Mouse (Mus musculus) thymus, postnatal 0 days (tissue): ENCODE results near the gene Mtmr2. TPM values are rescaled to one million over a fixed set of nuclear protein-coding genes. Genes with fewer than 3 reads are reported as not detected.
"Not testable (repeated sequence)": the region's sequence is repeated elsewhere in the genome, so short reads cannot be mapped to it uniquely, and the experiment has no call there.

Experiments used
- DNase-seq: peaks from one replicate; pipeline ENCODE4 v3.0.0-alpha.2; 2015; ENCODE audit warnings: low spot score
- polyA plus RNA-seq: library from polyadenylated mRNA; unstranded; fragments of >200 nt; fragmentation: Nextera tagmentation; extraction: Ambion mirVana; gene quantifications from 2 replicates; pipeline ENCODE4 v1.2.1, GENCODE M21; 2015

Mtmr2 gene
- 54.9 and 56.8 TPM in 2 replicates for polyA plus RNA-seq

DNA sequence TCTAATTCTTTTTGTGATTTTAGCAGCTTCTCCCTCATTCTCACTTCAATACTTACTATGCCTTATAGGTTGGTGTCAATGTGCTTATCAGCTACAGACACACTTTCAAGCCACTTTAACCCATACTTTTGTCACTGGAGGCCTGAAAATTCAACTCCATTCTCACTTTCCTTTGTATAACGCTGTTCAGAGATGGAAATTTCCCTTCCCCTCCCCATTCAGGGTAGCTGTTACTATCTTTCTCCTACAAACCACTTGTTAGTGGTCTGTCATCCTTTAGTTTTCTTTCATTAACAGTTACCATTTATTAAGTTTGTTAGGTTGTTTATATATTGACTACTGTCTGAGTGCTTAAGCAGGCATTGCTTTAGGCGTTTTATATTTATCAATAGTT lies at the start of gene Mtmr2:
Gene Mtmr2, plus strand, starts transcription at position 7 of the 394 bp plus-strand sequence.
- DNase-seq = no peak

DNA sequence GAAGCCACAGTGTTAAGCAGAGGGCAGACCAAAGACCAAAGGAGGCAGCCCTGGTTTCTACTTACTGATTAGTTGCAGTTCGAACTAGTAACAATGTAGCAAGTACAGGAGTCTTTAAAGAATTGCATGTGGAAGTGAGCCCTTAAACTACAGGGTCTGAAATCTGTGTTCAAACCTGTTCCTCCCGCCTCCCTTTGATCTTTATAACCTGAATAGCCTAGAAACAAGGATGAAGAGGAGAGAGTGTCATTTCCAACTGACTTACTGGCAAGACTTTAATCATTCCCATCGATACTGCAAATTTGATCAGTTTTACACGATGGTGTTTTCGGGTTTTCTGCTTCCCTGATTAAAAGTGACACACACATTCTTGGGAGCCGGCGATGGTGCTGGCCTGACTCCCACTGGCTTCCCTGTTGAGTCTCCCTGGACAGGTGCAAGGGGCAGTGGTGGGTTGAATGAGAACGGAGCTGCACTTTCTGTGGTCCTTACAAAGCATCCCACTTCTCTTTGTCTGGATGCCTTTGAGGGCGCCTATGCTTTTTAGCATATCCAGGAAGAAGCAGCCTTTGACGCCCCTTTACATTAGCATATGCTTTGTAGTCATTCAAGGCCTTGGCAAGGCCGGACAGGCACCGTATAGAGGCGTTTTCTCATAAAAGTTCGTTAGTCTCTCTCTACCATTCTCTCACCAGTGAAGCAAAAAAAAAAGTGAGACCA lies 49.0 kb upstream of the Mtmr2 start:
- DNase-seq = no peak

DNA sequence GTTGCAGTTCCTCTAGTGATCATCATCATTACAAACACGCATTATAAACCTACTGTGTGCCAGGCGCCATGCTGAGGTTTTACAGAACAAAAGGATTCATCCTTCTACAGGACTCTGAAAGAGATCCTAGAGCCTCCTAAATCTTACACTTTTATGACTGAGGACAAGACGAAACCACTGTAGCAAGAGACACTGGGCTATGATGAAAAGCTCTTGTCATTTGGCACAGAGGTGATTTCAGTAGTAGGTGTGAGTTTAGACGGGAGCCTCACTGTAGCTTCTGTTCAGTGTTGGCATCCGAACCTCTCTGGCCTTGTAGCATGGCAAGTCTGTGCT lies 48.5 kb upstream of the Mtmr2 start:
- DNase-seq = no peak

DNA sequence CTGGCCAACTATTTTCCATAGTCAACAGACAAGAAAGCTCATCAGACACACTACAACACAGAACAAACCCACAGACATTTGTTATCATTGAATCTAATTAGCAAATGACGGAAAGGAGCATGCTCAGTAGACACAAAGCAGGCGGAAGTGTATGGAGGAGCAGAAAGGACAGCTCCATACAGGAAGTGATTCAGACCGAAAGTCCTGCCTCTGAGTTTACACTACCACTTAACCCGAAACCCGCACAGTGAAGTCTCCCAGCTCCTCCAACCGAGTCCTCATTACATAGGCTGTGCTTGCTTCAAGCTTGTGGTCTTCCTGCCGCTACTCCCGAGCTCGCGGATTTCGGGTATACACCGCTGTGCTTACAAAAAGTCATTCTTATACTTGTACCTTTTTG lies 46.4 kb upstream of the Mtmr2 start:
- DNase-seq = no peak

DNA sequence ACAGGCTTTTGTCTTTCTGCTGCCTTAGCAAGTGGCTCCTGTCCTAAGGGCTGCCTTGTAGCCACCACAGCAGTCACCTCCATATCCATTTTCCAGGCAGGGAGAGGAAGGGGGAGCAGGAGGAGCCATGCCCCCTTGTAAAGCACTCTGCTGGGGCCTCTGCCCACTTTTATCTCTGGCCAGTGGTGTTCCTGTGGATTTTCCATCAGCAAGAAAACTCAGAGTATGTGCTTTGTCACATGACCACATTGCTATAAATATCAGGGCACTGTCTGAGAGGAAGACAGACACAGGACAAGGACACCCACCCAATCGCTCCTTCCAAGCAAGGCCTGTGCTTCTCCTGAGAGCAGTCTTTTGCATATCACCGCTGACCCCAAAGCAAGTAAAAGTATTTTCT lies 45.1 kb upstream of the Mtmr2 start:
- no peak for DNase-seq

DNA sequence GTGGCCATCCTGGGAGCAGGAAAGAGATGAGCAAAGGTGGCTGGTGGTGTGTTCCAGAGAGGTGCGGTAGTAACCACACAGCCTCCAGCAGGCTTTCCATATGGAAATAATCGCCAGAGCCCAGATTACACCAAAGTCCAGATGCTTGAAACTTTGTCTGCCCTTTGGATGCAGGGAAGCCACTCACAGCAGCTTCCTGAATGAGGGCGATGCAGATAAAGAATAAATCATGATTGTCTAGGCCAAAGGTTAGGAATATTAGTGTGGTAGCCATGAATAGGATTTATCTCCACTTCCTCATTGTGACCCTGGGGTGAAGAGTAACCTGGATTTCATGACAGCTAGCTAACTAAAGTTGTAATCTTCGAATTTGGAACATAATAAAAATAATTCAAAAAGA lies 43.3 kb upstream of the Mtmr2 start:
- DNase-seq = no peak

DNA sequence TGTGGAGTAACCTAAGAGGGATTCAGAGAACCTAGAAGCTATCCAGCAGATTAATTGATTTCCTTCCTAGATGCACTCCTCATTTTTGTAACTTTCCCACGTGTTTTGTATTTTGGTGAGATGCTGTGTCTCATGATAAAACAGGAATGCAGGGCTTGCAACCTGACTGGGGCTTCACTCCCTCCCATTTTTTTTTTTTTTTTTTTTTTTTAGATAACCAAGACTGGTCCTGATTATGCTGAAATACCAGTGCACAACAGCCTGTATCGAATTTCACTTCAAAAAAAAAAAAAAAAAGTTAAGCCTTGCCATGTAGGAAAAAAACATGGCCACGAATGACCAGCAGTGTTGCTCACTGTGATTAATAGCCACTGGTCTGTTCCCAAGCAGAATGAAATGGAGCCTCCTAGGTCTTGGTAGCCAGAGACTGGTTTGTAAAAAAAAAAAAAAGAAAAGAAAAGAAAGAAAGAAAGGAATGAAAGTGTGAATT lies 41.1 kb upstream of the Mtmr2 start:
- no peak for DNase-seq

DNA sequence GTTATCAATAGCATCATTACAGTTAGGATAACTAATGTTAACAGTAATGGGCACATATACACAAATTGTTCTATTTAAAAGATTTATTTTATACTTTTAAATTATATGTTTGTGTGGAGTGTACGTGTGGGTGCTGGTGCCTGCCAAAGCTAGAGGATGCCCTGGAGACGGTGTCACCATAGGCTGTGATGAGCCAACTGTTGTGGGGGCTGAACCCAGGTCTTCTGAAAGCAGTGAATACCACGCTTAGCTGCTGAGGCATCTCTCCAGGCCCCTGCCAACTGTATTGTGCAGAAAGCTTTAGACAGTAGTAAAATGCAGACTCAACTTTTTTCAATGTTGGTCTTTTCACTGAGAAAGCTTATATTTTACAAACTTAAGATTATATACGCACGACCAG lies 38.8 kb upstream of the Mtmr2 start:
- DNase-seq = no peak

DNA sequence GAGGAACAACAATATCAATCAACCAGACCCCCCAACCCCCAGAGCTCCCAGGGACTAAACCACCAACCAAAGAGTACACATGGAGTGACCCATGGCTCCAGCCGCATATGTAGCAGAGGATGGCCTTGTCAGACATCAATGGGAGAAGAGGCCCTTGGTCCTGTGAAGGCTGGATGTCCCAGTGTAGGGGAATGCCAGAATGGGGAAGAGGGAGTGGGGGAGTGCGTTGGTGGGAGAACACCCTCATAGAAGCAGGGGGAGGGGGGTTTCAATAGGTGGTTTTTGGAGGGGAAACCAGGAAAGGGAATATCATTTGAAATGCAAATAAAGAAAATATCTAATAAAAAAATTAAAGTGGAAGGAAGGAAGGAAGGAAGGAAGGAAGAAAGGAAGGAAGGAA lies 32.3 kb upstream of the Mtmr2 start:
- DNase-seq = not testable (repeated sequence)

DNA sequence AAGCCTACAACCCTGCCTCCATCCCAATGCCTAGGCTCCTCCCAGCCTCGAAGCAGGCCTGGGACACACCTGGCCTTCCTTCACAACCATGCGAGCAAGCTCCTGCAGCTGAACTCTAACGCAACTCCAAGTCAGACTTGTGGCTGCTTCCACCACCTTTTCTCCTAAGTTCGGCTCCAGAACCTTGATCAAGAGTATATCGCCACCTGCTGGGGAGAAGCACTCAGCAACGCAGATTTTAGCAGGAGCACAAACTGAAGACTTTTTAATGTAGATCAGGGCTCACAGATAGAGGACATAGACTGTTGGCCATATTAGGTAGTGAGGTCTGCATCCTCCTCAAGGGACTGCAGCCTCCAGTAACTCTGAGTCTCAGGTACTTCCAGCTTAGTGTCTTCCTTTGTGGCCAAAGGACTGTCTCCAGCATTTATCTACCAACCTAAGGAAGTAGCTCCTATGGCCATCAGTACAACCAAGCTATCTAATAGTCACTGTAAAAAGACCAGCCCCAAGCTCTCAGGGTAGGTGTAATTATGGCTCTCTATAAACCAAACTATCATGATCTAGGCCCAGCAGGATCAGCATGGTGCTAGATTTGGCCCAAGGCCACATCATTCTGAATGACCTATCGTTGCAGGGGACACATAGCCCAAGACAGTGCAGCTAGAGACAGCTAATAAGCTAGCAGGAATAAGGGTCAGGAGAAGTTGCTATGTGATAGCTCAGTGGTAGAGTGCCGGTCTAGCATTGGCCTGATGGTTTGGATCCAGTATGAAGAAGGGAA lies 31.7 kb upstream of the Mtmr2 start:
- peak; percentile 79 for DNase-seq

DNA sequence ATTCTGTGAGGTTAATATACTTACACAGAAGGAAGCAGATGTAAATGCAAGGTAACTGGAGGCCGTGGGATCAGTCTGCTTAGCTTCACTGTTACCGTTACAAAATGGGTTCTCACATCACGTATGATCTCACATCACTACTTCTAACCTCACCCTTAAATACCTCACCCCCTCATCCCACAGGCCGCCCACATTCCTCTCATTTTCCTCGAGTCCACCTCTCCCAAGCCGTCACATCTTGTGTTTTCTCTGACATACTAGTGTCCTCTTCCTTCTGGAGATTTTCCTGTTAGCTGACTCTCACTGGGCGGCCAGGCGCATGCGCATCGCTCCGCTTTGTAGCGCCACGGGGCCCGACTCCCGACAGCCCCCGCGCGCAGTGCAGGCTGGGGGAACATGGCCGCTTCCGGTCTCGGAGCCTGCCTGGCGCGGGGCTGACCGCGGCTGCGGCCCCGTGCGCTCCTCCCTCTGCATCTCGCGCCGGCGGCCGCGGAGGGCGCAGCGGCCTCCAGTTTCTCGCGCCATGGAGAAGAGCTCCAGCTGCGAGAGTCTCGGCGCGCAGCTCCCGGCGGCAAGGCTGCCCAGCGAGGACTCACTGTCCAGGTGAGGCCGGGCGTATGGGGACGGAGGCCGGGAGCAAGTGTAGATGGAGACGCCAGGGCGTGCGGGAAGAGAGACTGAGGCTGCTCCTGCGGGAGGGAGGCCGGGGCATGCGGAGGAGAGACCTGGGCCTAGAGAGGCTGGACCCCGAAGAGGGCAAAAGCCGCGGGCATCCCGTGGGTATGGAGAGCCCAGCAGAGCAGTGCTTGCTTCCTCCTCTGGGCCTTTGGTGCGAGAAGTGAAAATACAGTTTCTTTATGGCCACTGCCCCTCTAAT lies 826 bp downstream of the Mtmr2 start:
- DNase-seq = peak; percentile 95

DNA sequence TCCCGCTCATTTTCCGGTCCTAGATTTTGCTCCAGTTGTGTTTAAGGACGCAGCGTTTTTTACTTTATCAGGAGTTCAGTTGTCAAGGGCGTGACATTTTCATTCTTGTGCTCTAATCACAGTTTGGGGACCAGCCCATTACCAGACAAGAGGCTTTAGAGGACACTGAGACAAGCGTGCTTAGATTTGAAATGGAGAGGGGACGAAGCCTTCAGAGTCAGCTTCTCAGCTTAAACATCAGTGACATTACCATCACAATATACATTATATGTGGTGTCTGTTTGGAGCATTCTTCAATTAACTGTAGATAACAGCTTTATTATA lies 1.4 kb downstream of the Mtmr2 start:
- no peak for DNase-seq

DNA sequence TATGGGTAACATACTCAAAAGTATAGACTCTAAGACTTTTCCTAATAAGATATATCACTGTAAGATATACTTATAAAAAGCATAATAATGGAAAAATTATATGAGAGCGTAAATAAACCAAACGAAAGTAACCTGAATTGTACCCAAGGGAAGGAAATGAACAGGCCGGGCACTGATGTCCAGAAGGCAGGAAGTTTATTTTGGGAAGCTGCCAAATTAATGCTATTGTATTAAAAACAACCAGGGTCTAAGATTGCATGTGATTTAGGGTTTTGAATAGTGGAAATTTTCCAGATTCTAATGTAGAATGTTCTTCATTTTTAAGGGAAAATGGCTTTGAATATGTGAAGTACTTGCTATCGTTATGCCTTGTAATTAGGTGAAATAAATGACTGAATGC lies 4.3 kb downstream of the Mtmr2 start:
- DNase-seq = no peak

DNA sequence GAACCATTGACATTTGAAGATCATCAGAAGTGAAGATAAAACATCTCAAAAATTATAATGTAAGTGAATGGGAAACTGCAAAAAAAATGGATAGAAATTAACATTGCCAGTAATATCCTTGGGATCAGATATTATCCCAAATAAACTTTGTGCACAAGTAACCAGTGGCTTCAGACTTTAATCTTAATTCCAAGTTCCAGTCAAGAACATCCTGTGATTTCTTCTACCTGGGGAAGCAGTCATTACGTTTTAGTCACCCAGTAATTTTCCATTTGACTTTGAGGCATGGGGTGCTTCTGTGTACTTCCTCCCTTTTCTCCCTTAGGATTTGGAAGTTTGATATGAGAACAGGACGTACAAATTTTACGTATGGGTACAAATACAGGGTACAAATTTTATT lies 12.2 kb downstream of the Mtmr2 start:
- no peak for DNase-seq

DNA sequence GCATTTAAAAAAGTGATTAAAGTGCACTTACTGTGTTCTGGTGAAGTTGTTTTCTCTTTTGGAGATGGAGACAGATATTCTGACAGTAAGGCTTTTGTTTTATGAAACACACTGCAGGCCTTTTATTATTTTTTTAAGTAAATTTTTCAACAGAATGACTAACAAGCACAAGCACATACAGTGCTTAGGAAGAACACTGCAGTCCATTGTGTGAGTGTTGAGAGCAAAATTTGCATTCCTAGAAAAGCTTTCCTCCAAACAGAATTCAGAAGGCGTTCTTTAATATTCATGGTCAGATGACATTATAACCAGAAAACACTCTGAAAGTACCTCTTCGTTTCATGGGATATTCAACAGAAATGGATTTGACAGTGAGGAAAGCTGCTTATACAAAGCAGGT lies 17.4 kb downstream of the Mtmr2 start:
- DNase-seq = no peak

DNA sequence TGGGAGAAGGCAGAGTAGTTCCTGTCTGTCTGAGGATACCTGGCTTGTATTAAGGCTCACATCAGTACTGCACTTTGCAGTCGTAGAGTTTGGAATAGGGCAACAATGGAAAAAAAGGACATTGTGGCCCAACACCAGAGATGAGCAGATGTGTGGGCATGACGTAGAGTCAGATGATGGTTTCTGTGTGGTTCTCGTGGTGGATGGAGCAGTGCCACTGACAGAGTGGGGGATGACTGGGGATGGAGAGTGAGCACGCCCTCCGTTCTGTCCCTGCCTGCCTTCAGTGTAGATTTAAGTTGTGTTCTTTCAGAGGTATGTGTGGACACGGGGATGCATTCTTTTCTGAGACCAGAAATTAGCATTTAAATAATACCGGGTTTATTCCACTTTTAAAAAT lies 18.4 kb downstream of the Mtmr2 start:
- DNase-seq = no peak

DNA sequence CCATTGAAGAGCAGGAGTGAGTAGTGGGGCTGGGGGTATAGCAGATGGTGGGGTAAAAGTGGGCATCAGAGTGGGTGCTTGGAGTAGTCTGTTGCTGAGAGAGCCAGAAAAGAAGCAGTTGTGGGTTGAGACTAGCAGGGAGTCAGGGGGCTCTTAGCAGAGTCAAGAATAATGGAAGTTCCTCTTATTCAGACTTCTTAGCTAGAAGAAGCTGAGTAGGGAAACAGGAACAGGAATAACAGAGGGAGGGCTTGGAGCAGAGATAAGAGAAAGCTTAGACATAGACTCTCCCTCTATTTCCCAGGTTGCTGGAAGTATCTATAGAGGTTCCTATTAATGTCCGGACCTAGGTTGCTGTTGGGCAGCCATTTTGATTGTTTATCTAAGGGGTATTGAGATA lies 26.5 kb downstream of the Mtmr2 start:
- DNase-seq = no peak

DNA sequence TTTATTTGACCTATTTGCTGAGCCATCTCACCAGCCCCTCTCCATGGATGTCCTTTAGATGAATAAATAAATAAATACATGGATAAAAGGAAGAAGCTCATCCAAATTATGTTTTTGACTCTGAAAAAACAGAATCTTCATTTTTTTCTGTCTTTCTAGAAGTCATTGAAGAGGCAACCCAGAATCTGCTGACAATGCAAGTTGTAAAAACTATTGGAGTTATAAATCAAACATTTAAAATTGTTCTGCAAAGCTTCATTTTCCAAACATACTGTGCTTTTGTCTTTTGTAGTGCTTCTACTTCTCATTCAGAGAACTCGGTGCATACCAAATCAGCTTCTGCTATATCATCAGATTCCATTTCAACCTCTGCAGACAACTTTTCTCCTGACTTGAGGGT lies 33.8 kb downstream of the Mtmr2 start:
- DNase-seq = no peak

DNA sequence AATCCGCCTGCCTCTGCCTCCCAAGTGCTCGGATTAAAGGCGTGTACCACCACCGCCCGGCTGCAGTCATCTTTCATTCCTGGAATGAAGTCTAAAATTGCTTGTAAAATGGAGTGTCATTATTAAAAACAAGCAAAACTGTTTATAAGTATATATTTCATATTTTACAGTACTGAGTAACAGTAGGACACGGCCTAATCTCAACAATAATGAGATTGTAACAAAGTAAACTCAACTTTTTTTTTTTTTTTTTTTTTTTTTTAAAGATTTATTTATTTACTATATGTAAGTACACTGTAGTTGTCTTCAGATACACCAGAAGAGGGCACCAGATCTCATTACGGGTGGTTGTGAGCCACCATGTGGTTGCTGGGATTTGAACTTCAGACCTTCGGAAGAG lies 42.7 kb downstream of the Mtmr2 start:
- DNase-seq = not testable (repeated sequence)

DNA sequence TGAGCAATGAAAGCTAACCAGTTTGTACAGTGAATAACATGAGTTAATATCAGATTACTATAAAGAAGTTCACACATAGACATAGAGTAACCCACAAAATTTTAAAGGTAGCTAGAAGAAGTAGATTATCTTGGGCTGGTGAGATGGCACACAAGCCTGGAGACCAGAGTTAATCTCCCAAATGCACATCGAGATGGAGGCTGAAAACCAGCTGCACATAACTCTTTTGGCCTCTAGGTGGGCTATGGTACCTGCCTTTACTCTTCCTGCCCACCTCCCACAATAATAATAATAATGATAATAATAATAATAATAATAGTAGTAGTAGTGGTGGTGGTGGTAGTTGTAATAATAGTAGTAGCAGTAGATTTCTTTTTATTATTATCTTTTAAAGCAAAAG lies 46.1 kb downstream of the Mtmr2 start:
- DNase-seq = no peak

DNA sequence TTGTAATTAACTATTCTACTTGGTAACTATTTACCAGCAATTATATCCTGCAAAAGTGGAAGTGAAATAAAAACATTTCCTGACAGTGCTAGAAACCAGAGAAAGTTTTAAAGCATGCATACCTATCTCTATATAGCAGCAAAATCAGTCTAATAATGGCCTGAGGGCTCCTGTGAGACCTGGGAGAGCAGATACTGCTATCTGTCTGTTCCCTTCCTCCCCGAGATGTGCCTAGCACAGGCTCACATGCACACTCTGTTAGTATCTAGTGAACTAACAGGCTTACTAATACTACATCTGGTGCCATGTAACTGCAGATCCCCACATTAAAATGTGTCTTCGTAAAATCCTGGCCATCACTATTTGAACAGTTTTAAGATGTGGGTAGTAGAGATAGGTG lies 46.5 kb downstream of the Mtmr2 start:
- no peak for DNase-seq

DNA sequence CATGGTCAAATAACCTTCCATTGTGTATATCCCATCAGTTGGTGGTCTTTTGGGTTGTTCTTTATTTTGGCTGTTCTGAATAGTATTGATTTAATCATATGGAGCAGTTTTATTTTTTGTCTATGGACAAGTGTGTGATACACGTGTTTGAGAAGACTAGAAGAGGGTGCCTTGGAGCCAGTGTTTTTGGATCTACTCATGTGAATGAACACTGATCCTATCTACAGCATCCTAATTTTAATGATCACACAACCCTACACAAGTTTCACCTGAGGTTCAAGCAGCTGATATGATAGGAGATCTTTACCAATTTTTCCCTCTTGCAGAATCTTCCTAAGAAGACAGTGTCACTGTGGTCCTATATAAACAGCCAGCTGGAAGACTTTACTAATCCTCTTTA lies 56.3 kb downstream of the Mtmr2 start:
- no peak for DNase-seq
